Mouse (Mus musculus) intestine, embryonic 16.5 days (tissue): ENCODE measurements at regions not wholly inside any gene's neighbourhood (a gene's known extent, or its start where the extent isn't known, plus 50 kb on each side); places are given as distances from the start of the nearest gene placed in this dataset.

Source experiments
- ATAC-seq: fragments of 200-750 bp; cut with Nextera tagmentation; 2 replicates; pipeline ENCODE4 v1.8.0; 2017; ENCODE audit warnings: moderate TSS enrichment, moderate library complexity
- H3K27ac ChIP-seq: fragments of 300-500 bp; sonication (generic); 2 replicates; pipeline ENCODE4 v1.5.1; 2014; ENCODE audit warnings: mild to moderate bottlenecking, low read length
- H3K27me3 ChIP-seq: fragments of 300-500 bp; sonication (generic); replicated peaks from 2 replicates; pipeline ENCODE4 v1.6.1; 2014; ENCODE audit warnings: low read length, control low read depth, mixed read lengths; ENCODE audit not compliant: control insufficient read depth, insufficient read depth
- H3K36me3 ChIP-seq: fragments of 300-500 bp; sonication (generic); 2 replicates; pipeline ENCODE4 v1.6.1; 2014; ENCODE audit warnings: low read length, control low read depth; ENCODE audit not compliant: control insufficient read depth, insufficient read depth
- H3K4me1 ChIP-seq: fragments of 300-500 bp; sonication (generic); 2 replicates; pipeline ENCODE4 v1.6.1; 2014; ENCODE audit warnings: low read length, control low read depth, mixed read lengths; ENCODE audit not compliant: control insufficient read depth, insufficient read depth
- H3K4me2 ChIP-seq: fragments of 300-500 bp; sonication (generic); 2 replicates; pipeline ENCODE4 v1.6.1; 2014; ENCODE audit warnings: low read depth, low read length, control low read depth
- H3K4me3 ChIP-seq: fragments of 300-500 bp; sonication (generic); 2 replicates; pipeline ENCODE4 v1.5.1; 2014; ENCODE audit warnings: mild to moderate bottlenecking, low read length
- H3K9ac ChIP-seq: fragments of 300-500 bp; sonication (generic); 2 replicates; pipeline ENCODE4 v1.6.1; 2014; ENCODE audit warnings: low read depth, low read length
- H3K9me3 ChIP-seq: fragments of 300-500 bp; sonication (generic); 2 replicates; pipeline ENCODE4 v1.6.1; 2016; ENCODE audit warnings: low read length, control low read depth; ENCODE audit not compliant: control insufficient read depth
- WGBS: fragments of 180-500 bp; shearing (Covaris S2); extraction: QIAGEN DNeasy Blood & Tissue Kit; methylation state at CpG from one replicate; pipeline ENCODE4 v1.1.7; 2014; 5-methylcytosine and 5-hydroxymethylcytosine counted together

GRCm38 (mm10) chr10:118780831-118781569 lies 89.0 kb downstream of the Dyrk2 start:
- H3K4me1 ChIP-seq, result no peaks in the 10 kb centered on the region
- H3K27ac ChIP-seq, result no peak overlapping the region
- no peak for ATAC-seq
- no peak overlapping the region for H3K4me2 ChIP-seq
- no peaks in the 10 kb centered on the region for H3K36me3 ChIP-seq
- no peak overlapping the region for H3K9ac ChIP-seq
- H3K27me3 ChIP-seq, result no peaks in the 10 kb centered on the region
- 84% methylated on average over 10 of the region's 10 CpGs for WGBS
- no peaks in the 10 kb centered on the region for H3K9me3 ChIP-seq
- H3K4me3 ChIP-seq, result no peak overlapping the region

- no peak overlapping the region for H3K4me2 ChIP-seq
- no peak overlapping the region for H3K9ac ChIP-seq
- ATAC-seq, result no peak
- no peak overlapping the region for H3K27ac ChIP-seq
- H3K36me3 ChIP-seq, result no peaks in the 10 kb centered on the region
- H3K9me3 ChIP-seq, result no peaks in the 10 kb centered on the region
- H3K4me1 ChIP-seq, result no peaks in the 10 kb centered on the region
- no peak overlapping the region for H3K4me3 ChIP-seq
- no peaks in the 10 kb centered on the region for H3K27me3 ChIP-seq
- WGBS, result 68% methylated on average over 10 of the region's 10 CpGs
These were observed 88.2 kb downstream of the Dyrk2 start for GRCm38 (mm10) chr10:118781811-118782232.

- Histone ChIP-seq H3K36me3 (no peaks in the 10 kb centered on the region), H3K4me2 (no peak overlapping the region), H3K27me3 (no peaks in the 10 kb centered on the region), H3K27ac (no peak overlapping the region), H3K4me1 (no peaks in the 10 kb centered on the region), H3K9ac (no peak overlapping the region), H3K9me3 (no peaks in the 10 kb centered on the region), H3K4me3 (no peak overlapping the region)
- ATAC-seq, result no peak
- WGBS, result 73% methylated on average over 6 of the region's 6 CpGs
These were observed 87.4 kb downstream of the Dyrk2 start for GRCm38 (mm10) chr10:118782646-118783045.

GRCm38 (mm10) chr10:118787280-118787690 lies 82.7 kb downstream of the Dyrk2 start:
- H3K4me3 ChIP-seq, result no peak overlapping the region
- H3K4me2 ChIP-seq, result no peak overlapping the region
- ATAC-seq, result no peak
- H3K27me3 ChIP-seq, result no peaks in the 10 kb centered on the region
- H3K9ac ChIP-seq, result no peak overlapping the region
- no peaks in the 10 kb centered on the region for H3K4me1 ChIP-seq
- WGBS, result 86% methylated on average over 8 of the region's 8 CpGs
- no peak overlapping the region for H3K27ac ChIP-seq
- H3K36me3 ChIP-seq, result no peaks in the 10 kb centered on the region
- H3K9me3 ChIP-seq, result no peaks in the 10 kb centered on the region

GRCm38 (mm10) chr10:118792352-118793100 lies 77.5 kb downstream of the Dyrk2 start:
- Histone ChIP-seq H3K4me1 (no peaks in the 10 kb centered on the region), H3K36me3 (no peaks in the 10 kb centered on the region), H3K9me3 (no peaks in the 10 kb centered on the region), H3K4me3 (no peak overlapping the region), H3K4me2 (no peak overlapping the region), H3K27me3 (no peaks in the 10 kb centered on the region), H3K9ac (no peak overlapping the region), H3K27ac (no peak overlapping the region)
- 72% methylated on average over 15 of the region's 15 CpGs for WGBS
- peak; percentile 60 for ATAC-seq

- no peaks in the 10 kb centered on the region for H3K36me3 ChIP-seq
- no peaks in the 10 kb centered on the region for H3K4me1 ChIP-seq
- H3K9ac ChIP-seq, result no peak overlapping the region
- WGBS, result 86% methylated on average over 2 of the region's 2 CpGs
- no peak overlapping the region for H3K4me3 ChIP-seq
- no peak overlapping the region for H3K4me2 ChIP-seq
- H3K27ac ChIP-seq, result no peak overlapping the region
- no peak for ATAC-seq
- H3K27me3 ChIP-seq, result no peaks in the 10 kb centered on the region
- no peaks in the 10 kb centered on the region for H3K9me3 ChIP-seq
These were observed 76.2 kb downstream of the Dyrk2 start for GRCm38 (mm10) chr10:118793794-118794193.

GRCm38 (mm10) chr10:118794395-118795060 lies 75.5 kb downstream of the Dyrk2 start:
- no peak overlapping the region for H3K27ac ChIP-seq
- no peak overlapping the region for H3K9ac ChIP-seq
- no peak overlapping the region for H3K4me2 ChIP-seq
- no peak overlapping the region for H3K4me3 ChIP-seq
- no peaks in the 10 kb centered on the region for H3K27me3 ChIP-seq
- H3K36me3 ChIP-seq, result no peaks in the 10 kb centered on the region
- 61% methylated on average over 9 of the region's 9 CpGs for WGBS
- H3K4me1 ChIP-seq, result no peaks in the 10 kb centered on the region
- ATAC-seq, result no peak
- no peaks in the 10 kb centered on the region for H3K9me3 ChIP-seq

GRCm38 (mm10) chr10:118795061-118795407 lies 75.0 kb downstream of the Dyrk2 start:
- H3K36me3 ChIP-seq, result no peaks in the 10 kb centered on the region
- WGBS, result 84% methylated on average over 3 of the region's 3 CpGs
- no peak overlapping the region for H3K9ac ChIP-seq
- H3K27ac ChIP-seq, result no peak overlapping the region
- H3K4me2 ChIP-seq, result no peak overlapping the region
- H3K4me3 ChIP-seq, result no peak overlapping the region
- ATAC-seq, result no peak
- no peaks in the 10 kb centered on the region for H3K27me3 ChIP-seq
- no peaks in the 10 kb centered on the region for H3K4me1 ChIP-seq
- no peaks in the 10 kb centered on the region for H3K9me3 ChIP-seq

- Histone ChIP-seq H3K36me3 (no peaks in the 10 kb centered on the region), H3K9ac (no peak overlapping the region), H3K4me2 (no peak overlapping the region), H3K4me1 (no peaks in the 10 kb centered on the region), H3K27ac (no peak overlapping the region), H3K4me3 (no peak overlapping the region), H3K27me3 (no peaks in the 10 kb centered on the region), H3K9me3 (no peaks in the 10 kb centered on the region)
- ATAC-seq, result no peak
- WGBS, result 75% methylated on average over 7 of the region's 7 CpGs
These were observed 73.5 kb downstream of the Dyrk2 start for GRCm38 (mm10) chr10:118796512-118796911.
